Mouse (Mus musculus) heart, embryonic 13.5 days (tissue): ENCODE measurements around the gene Cs. TPM values are rescaled to one million over a fixed set of nuclear protein-coding genes. Genes with fewer than 3 reads are reported as not detected.

Experiments
- ATAC-seq: fragments of 200-750 bp; cut with Nextera tagmentation; 2 replicates; pipeline ENCODE4 v1.8.0; 2017; ENCODE audit warnings: moderate TSS enrichment; ENCODE audit not compliant: insufficient number of reproducible peaks, low FRiP score, low TSS enrichment; ENCODE audit errors: extremely low read depth
- H3K27ac ChIP-seq: fragments of 300-500 bp; sonication (generic); replicated peaks from 2 replicates; pipeline ENCODE4 v1.5.1; 2015; ENCODE audit warnings: moderate library complexity, mild to moderate bottlenecking, inconsistent platforms
- H3K27me3 ChIP-seq: fragments of 300-500 bp; sonication (generic); replicated peaks from 2 replicates; pipeline ENCODE4 v1.6.1; 2015; ENCODE audit warnings: mild to moderate bottlenecking, inconsistent platforms
- H3K36me3 ChIP-seq: fragments of 300-500 bp; sonication (generic); 2 replicates; pipeline ENCODE4 v1.6.1; 2015; ENCODE audit warnings: mild to moderate bottlenecking, inconsistent platforms
- H3K4me1 ChIP-seq: fragments of 300-500 bp; sonication (generic); 2 replicates; pipeline ENCODE4 v1.6.1; 2015; ENCODE audit warnings: inconsistent platforms
- H3K4me2 ChIP-seq: fragments of 300-500 bp; sonication (generic); 2 replicates; pipeline ENCODE4 v1.6.1; 2015; ENCODE audit warnings: inconsistent platforms, mild to moderate bottlenecking, moderate library complexity
- H3K4me3 ChIP-seq: fragments of 300-500 bp; sonication (generic); 2 replicates; pipeline ENCODE4 v1.5.1; 2015; ENCODE audit warnings: moderate library complexity, mild to moderate bottlenecking, inconsistent platforms
- H3K9ac ChIP-seq: fragments of 300-500 bp; sonication (generic); 2 replicates; pipeline ENCODE4 v1.6.1; 2015; ENCODE audit warnings: inconsistent platforms, mild to moderate bottlenecking, moderate library complexity
- H3K9me3 ChIP-seq: fragments of 300-500 bp; sonication (generic); 2 replicates; pipeline ENCODE4 v1.6.1; 2016; ENCODE audit warnings: inconsistent platforms
- WGBS: fragments of 180-500 bp; shearing (Covaris S2); methylation state at CpG from one replicate; pipeline ENCODE4 v1.1.7; 2015; ENCODE audit warnings: mixed read lengths; 5-methylcytosine and 5-hydroxymethylcytosine counted together
- microRNA-seq: library from miRNA; unstranded; fragments of <30 nt; microRNA quantifications from one replicate; pipeline ENCODE4, GENCODE M21; 2016
- polyA plus RNA-seq: library from polyadenylated mRNA; unstranded; fragments of >200 nt; fragmentation: Nextera tagmentation; extraction: Ambion mirVana; gene quantifications from 2 replicates; pipeline ENCODE4 v1.2.1, GENCODE M21; 2015

The Cs gene
- polyA plus RNA-seq, 1 experiment from 2014 or later = 396 TPM

- peak within 1 kb of the TSS; percentile 93 for H3K4me3 ChIP-seq
- WGBS = under 1% methylated on average over 50 of the region's 50 CpGs
- H3K4me2 ChIP-seq = peak within 1 kb of the TSS; percentile 97
- peaks cover 52% of the 10 kb centered on the region for H3K36me3 ChIP-seq
- peak within 1 kb of the TSS; percentile 96 for H3K9ac ChIP-seq
- peak; percentile 86 for ATAC-seq
- no peaks in the 10 kb centered on the region for H3K9me3 ChIP-seq
- H3K27ac ChIP-seq = peak within 1 kb of the TSS; percentile 93
- peaks cover 51% of the 10 kb centered on the region for H3K4me1 ChIP-seq
- H3K27me3 ChIP-seq = no peaks in the 10 kb centered on the region
Measured at GRCm38 (mm10) chr10:128411211-128412054, 73.9 kb downstream of the Cs start, which contains the start of the genes Nabp2 and Rnf41. TSS of gene Nabp2 (minus strand) at chr10:128411492. TSS of gene Rnf41 (plus strand) at chr10:128411657.

- Histone ChIP-seq H3K9me3 (no peaks in the 10 kb centered on the region), H3K27me3 (no peaks in the 10 kb centered on the region), H3K9ac (peak overlapping the region; percentile 96), H3K4me3 (peak overlapping the region; percentile 93), H3K4me1 (peaks cover 51% of the 10 kb centered on the region), H3K27ac (peak overlapping the region; percentile 93), H3K36me3 (peaks cover 52% of the 10 kb centered on the region), H3K4me2 (peak overlapping the region; percentile 97)
- no peak for ATAC-seq
- 2% methylated on average over 14 of the region's 14 CpGs for WGBS
Measured at GRCm38 (mm10) chr10:128412055-128412381, 74.5 kb downstream of the Cs start.

Small RNA genes lying within 50 kb of the gene (microRNA-seq; reads per million reads assigned to microRNA genes)
- gene Gm25361 (not detected), gene Gm26308 (not detected), gene Mir6914 (not detected), gene Mir6915 (1.6 reads per million)

Other genes starting within 250 kb of the Cs start
- 7.4 and 8.0 TPM in 2 replicates for gene Baz2a, start 246.2 kb upstream of the Cs start, polyA plus RNA-seq
- gene Rbms2, start 157.4 kb upstream of the Cs start, polyA plus RNA-seq = 35.4 and 37.3 TPM in 2 replicates
- 0.53 and 0.96 TPM in 2 replicates for gene Gls2, start 143.3 kb upstream of the Cs start, polyA plus RNA-seq
- 40.7 and 40.8 TPM in 2 replicates for gene Spryd4, start 125.9 kb upstream of the Cs start, polyA plus RNA-seq
- not detected in 2 replicates for gene Mip, start 111.9 kb upstream of the Cs start, polyA plus RNA-seq
- gene Timeless, start 105.7 kb upstream of the Cs start, polyA plus RNA-seq = 32.2 and 34.0 TPM in 2 replicates
- 0.10 and 0.17 TPM in 2 replicates for gene Apon, start 83.6 kb upstream of the Cs start, polyA plus RNA-seq
- gene Apof, start 69.1 kb upstream of the Cs start, polyA plus RNA-seq = 0.27 and 1.7 TPM in 2 replicates
- gene Stat2, start 67.2 kb upstream of the Cs start, polyA plus RNA-seq = 9.7 and 9.8 TPM in 2 replicates
- 1.8 and 2.6 TPM in 2 replicates for gene Il23a, start 39.0 kb upstream of the Cs start, polyA plus RNA-seq
- gene Pan2, start 34.4 kb upstream of the Cs start, polyA plus RNA-seq = 24.9 and 25.7 TPM in 2 replicates
- gene Cnpy2, start 15.3 kb upstream of the Cs start, polyA plus RNA-seq = 193 and 228 TPM in 2 replicates
- 11.8 and 12.6 TPM in 2 replicates for gene Coq10a, start 31.3 kb downstream of the Cs start, polyA plus RNA-seq
- 8.8 and 9.4 TPM in 2 replicates for gene Ankrd52, start 39.4 kb downstream of the Cs start, polyA plus RNA-seq
- 0.12 and 1.5 TPM in 2 replicates for gene Slc39a5, start 63.5 kb downstream of the Cs start, polyA plus RNA-seq
- gene Nabp2, start 73.8 kb downstream of the Cs start, polyA plus RNA-seq = 58.0 and 63.9 TPM in 2 replicates
- 26.8 and 27.0 TPM in 2 replicates for gene Rnf41, start 73.9 kb downstream of the Cs start, polyA plus RNA-seq
- gene Smarcc2, start 121.5 kb downstream of the Cs start, polyA plus RNA-seq = 55.2 and 57.1 TPM in 2 replicates
- gene Myl6, start 156.4 kb downstream of the Cs start, polyA plus RNA-seq = 1,202 and 1,344 TPM in 2 replicates
- 3.2 and 4.5 TPM in 2 replicates for gene Myl6b, start 161.0 kb downstream of the Cs start, polyA plus RNA-seq
- gene Esyt1, start 188.1 kb downstream of the Cs start, polyA plus RNA-seq = 17.2 and 17.3 TPM in 2 replicates
- gene Zc3h10, start 210.0 kb downstream of the Cs start, polyA plus RNA-seq = 7.6 and 9.4 TPM in 2 replicates
- 2,656 and 2,881 TPM in 2 replicates for gene Rpl41, start 211.6 kb downstream of the Cs start, polyA plus RNA-seq
- gene Pa2g4, start 228.3 kb downstream of the Cs start, polyA plus RNA-seq = 125 and 136 TPM in 2 replicates